ENCODE assay signal across 1 mouse cellular context in the genomic region with DNA sequence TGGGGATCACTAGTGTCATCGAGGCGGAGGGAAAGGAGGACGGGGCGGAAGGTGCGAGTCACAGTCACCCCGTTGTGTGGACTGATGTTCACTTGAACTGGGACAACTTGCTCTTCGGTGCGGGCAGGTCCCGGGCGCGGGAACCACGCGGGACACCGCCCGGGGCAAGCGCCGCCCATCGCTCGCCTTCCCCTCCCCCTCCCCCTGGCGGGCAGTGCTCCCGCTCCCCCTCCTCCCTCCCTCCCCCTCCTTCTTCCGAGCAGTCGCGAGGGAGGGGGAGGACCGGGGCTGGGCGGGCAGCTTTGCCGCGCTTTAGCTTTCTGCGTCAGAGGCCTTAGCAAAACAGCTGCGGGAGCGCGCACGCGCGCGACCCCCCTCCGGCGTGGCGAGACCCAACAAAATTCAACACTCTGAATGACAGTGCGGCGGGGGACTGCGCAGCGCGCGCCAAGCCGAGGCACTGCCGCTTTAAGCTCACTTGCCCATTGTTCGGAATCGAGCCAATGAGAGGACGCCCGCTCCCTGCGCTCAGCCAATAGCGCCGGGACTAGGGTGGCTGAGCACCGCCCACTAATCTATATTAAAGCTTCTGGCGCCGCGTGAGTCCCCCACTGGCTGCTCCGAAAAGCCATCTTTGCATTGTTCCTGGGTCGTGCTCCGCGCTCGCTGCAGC.
A peak's percentile ranks its signal among the peaks of the same experiment; 100 is the strongest.
TF ChIP-seq lines count a peak whose summit lies in the region.

A gene (plus strand): TSS at position 611 of the 673 bp plus-strand sequence.

TF ChIP-seq in MEL, 35 proteins besides CTCF, POLR2A, EP300 and RAD21 (continued from another document):
- TF ChIP-seq UBTF (IDR thresholded peaks at IDR 0.05; ENCODE audit: borderline replicate concordance, insufficient read depth, low read depth, low read length) (0 out of 2 replicates have a peak, but pooled peaks have one; percentile 19), KAT2A (conservative IDR thresholded peaks at IDR 0.05; ENCODE audit: low read depth, low read length) (no peak; the same call in 1 of the 2 replicates), TAL1 (IDR thresholded peaks at IDR 0.05; ENCODE audit: low read length) (no peak), ZNF384 (IDR thresholded peaks at IDR 0.05; ENCODE audit: low read depth, low read length) (no peak), POLR2AphosphoS5 (IDR thresholded peaks at IDR 0.05; ENCODE audit: borderline replicate concordance, low read depth, low read length) (peak; percentile 94), SIN3A (IDR thresholded peaks at IDR 0.05; ENCODE audit: low read length) (peak; percentile 71), ZKSCAN1 (IDR thresholded peaks at IDR 0.05; ENCODE audit: low read depth, low read length) (no peak)
